Mouse (Mus musculus): Measurements from ENCODE around the gene Vmn1r101. TPM values are rescaled to one million over a fixed set of nuclear protein-coding genes. Genes with fewer than 3 reads are reported as not detected.
"Not testable (repeated sequence)": the region's sequence is repeated elsewhere in the genome, so short reads cannot be mapped to it uniquely, and the experiment has no call there.

Vmn1r101 gene
- not detected for total RNA-seq (2021)

DNA sequence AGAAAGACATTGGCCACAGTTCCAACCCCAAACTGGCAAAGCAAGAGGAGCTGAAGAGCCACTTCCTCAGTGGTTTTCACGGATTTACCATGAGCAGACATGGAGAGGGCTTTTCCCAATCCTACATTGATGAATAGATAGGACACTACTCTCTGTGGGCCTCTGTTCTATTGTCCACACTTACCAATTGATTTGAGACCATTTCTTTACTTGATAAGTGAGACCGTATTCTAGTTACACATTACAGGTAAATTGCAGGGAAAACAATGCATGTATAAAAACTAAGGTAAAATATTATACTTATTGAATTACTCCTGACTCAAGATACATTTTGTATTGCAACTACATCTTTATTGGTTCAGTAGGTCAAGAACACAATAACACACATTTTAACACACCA, at the start of gene Vmn1r101:
Gene Vmn1r101, minus strand, starts transcription at position 101 of the 400 bp plus-strand sequence.
- intact Hi-C loops (cut with DNase I); DNase-seq (ENCODE audit: low spot score in 2 of 2): not testable (repeated sequence)

DNA sequence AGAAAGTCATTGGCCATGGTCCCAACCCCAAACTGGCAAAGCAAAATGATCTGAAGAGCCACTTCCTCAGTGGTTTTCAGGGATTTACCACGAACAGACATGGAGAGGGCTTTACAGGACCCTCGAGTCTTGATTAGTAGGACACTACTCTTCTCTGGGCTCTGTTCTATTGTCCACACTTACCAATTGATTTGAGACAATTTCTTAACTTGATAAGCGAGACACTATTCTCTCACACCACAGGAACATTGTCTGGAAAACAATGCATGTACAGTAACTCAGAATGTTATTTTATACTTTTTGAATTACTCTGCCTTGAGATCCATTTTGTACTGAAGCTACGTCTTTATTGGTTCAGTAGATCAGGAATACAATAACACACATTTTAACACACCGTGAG, 32.4 kb upstream of the Vmn1r101 start, which contains the start of gene Gm10670:
Gene Gm10670, minus strand, starts transcription at position 101 of the 400 bp plus-strand sequence.
- DNase-seq (ENCODE audit: low spot score in 2 of 2); intact Hi-C loops (cut with DNase I): not testable (repeated sequence)

DNA sequence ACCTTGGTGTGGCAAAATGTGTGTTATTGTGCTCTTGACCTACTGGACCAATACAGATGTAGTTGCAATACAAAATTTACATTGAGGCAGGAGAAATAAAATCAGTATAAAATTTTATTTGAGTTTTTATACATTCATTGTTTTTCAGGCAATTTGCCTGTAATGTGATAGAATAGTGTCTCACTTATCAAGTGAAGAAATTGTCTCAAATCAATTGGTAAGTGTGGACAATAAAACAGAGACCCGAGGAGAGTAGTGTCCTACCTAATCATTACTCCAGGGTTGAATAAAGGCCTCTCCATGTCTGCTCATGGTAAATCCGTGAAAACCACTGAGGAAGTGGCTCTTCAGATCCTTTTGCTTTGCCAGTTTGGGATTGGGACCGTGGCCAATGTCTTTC, 24.8 kb downstream of the Vmn1r101 start, which contains the start of gene Vmn1r100:
Gene Vmn1r100, plus strand, starts transcription at position 301 of the 400 bp plus-strand sequence.
- DNase-seq (ENCODE audit: low spot score in 2 of 2); intact Hi-C loops (cut with DNase I): not testable (repeated sequence)

Other genes starting within 250 kb of the Vmn1r101 start
- gene Vmn1r95, start 248.9 kb downstream of the Vmn1r101 start, total RNA-seq (2021): not detected
- gene Gm6164, start 237.0 kb downstream of the Vmn1r101 start, total RNA-seq (2021): not detected
- not detected for gene Gm4498, start 208.8 kb downstream of the Vmn1r101 start, total RNA-seq (2021)
- not detected for gene Gm5890, start 179.8 kb downstream of the Vmn1r101 start, total RNA-seq (2021)
- not detected for gene Gm4133, start 108.5 kb downstream of the Vmn1r101 start, total RNA-seq (2021)
- gene Gm5728, start 67.2 kb downstream of the Vmn1r101 start, total RNA-seq (2021): not detected
- not detected for gene Vmn1r100, start 24.7 kb downstream of the Vmn1r101 start, total RNA-seq (2021)
- gene Gm10670, start 32.3 kb upstream of the Vmn1r101 start, total RNA-seq (2021): not detected
- gene Vmn1r103, start 67.9 kb upstream of the Vmn1r101 start, total RNA-seq (2021): not detected
- gene Vmn1r104, start 91.2 kb upstream of the Vmn1r101 start, total RNA-seq (2021): not detected
- not detected for gene Gm5726, start 103.2 kb upstream of the Vmn1r101 start, total RNA-seq (2021)
- gene Gm4141, start 133.6 kb upstream of the Vmn1r101 start, total RNA-seq (2021): not detected
- gene Gm4513, start 156.4 kb upstream of the Vmn1r101 start, total RNA-seq (2021): not detected
- gene Vmn1r107, start 226.3 kb upstream of the Vmn1r101 start, total RNA-seq (2021): not detected

Data from left cerebral cortex, postnatal 25 days (tissue).